Mouse (Mus musculus) kidney, adult 2 months (tissue): ENCODE data around the gene Setdb1.

Source experiments
- CTCF ChIP-seq: fragments of 200-500 bp; conservative IDR thresholded peaks from 2 replicates; pipeline ENCODE4 v1.5.1; 2011; ENCODE audit warnings: low read depth, mild to moderate bottlenecking, control low read depth, low read length, moderate library complexity, mixed read lengths; ENCODE audit not compliant: insufficient read depth, insufficient read length
- POLR2A ChIP-seq: fragments of 200-500 bp; IDR thresholded peaks from one replicate; pipeline ENCODE4 v1.6.1; 2011; ENCODE audit warnings: low read depth, low read length, control low read depth

DNA sequence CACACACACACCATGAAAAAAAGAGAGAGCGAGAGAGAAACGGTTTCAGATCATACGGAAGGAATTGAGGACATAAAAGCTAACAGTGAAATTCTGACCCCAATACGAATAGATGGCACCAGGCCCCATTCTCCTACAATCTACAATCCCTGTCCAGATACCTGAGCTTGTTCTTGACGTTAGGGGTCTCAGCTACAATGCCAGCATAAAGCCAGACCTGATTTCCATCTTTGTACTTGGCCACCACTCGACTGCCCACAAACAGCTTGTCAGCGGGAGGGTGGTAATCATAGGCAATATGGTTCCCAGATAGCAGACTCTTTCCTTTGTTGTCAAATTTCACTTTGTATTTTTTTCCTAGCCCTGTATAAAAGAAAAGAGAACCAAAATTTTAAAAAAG is 10.5 kb downstream of the Setdb1 start:
- TF ChIP-seq POLR2A (no peak), CTCF (no peak)
